Comparison of ENCODE assay signal across 18 mouse cellular contexts in the genomic region with DNA sequence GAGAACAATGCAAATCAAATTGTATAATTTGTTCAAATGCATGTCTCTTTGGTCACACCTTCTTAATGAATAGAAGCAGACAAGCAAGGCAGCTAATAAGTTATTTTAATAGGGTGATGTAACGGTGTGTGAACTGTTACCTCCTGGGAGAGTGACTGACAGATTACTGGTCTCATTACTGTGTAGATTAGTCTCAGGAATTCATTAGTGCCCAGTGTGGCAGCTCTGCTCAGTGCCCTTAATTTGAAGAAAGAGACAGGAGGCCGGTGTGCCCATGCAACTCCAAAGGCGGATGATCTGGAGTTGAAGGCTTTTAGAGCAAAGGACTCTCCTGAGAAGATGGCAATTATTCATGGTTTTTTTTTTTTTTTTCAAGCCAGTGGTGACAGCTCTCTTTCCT. TPM values are rescaled to one million over a fixed set of nuclear protein-coding genes. Genes with fewer than 3 reads are reported as not detected.
DNase-seq lines count a peak whose midpoint lies in the region; ATAC-seq and TF ChIP-seq lines count a peak whose summit lies in the region.
"Had no signal": no experiment of that assay in that cellular context is flagged by ENCODE, and none has a peak within 500 bp of the region (broad histone marks: within the 10 kb centered on the region; RNA-seq: fewer than 3 reads in every experiment).

No protein-coding gene starts in this region.

- WGBS in neural tube, embryonic 11.5 days = 37% methylated on average over 3 of the region's 3 CpGs
- 19% methylated on average over 3 of the region's 3 CpGs for WGBS in forebrain, postnatal 0 days
- WGBS in midbrain, embryonic 14.5 days = 10% methylated on average over 3 of the region's 3 CpGs
- 48% methylated on average over 3 of the region's 3 CpGs for WGBS in kidney, embryonic 14.5 days

- no peaks in the 10 kb centered on the region for H3K9me3 ChIP-seq in neural tube, embryonic 11.5 days (ENCODE audit: control insufficient read depth, low read length)
- H3K9me3 ChIP-seq in forebrain, postnatal 0 days (ENCODE audit: low read length) = no peaks in the 10 kb centered on the region
- H3K9me3 ChIP-seq in midbrain, embryonic 14.5 days (ENCODE audit: control insufficient read depth, low read length) = no peaks in the 10 kb centered on the region
- no peaks in the 10 kb centered on the region for H3K9me3 ChIP-seq in kidney, embryonic 14.5 days (ENCODE audit: control insufficient read depth, low read length)
- H3K9me3 ChIP-seq: G1E; intestine, embryonic 15.5 days; limb, embryonic 15.5 days had no signal

- H3K27me3 ChIP-seq in neural tube, embryonic 11.5 days (ENCODE audit: control insufficient read depth, insufficient read depth, low read length) = no peaks in the 10 kb centered on the region
- H3K27me3 ChIP-seq in forebrain, postnatal 0 days (ENCODE audit: insufficient read depth, low read length) = no peaks in the 10 kb centered on the region
- no peaks in the 10 kb centered on the region for H3K27me3 ChIP-seq in midbrain, embryonic 14.5 days (ENCODE audit: control insufficient read depth, insufficient read depth, low read length)
- no peaks in the 10 kb centered on the region for H3K27me3 ChIP-seq in kidney, embryonic 14.5 days (ENCODE audit: control insufficient read depth, insufficient read depth, low read length)
- H3K27me3 ChIP-seq: intestine, embryonic 15.5 days; limb, embryonic 15.5 days had no signal

- no peaks in the 10 kb centered on the region for H3K36me3 ChIP-seq in neural tube, embryonic 11.5 days (ENCODE audit: control insufficient read depth, insufficient read depth, low read length)
- no peaks in the 10 kb centered on the region for H3K36me3 ChIP-seq in forebrain, postnatal 0 days (ENCODE audit: insufficient read depth)
- no peaks in the 10 kb centered on the region for H3K36me3 ChIP-seq in midbrain, embryonic 14.5 days (ENCODE audit: control insufficient read depth, insufficient read depth, low read length)
- H3K36me3 ChIP-seq in kidney, embryonic 14.5 days (ENCODE audit: control insufficient read depth, insufficient read depth, low read length) = no peaks in the 10 kb centered on the region
- H3K36me3 ChIP-seq: G1E; intestine, embryonic 15.5 days; limb, embryonic 15.5 days had no signal

- H3K4me3 ChIP-seq in neural tube, embryonic 11.5 days (ENCODE audit: low read depth, low read length) = no peak overlapping the region
- H3K4me3 ChIP-seq in forebrain, postnatal 0 days (ENCODE audit: low read depth, low read length) = no peak overlapping the region
- no peak overlapping the region for H3K4me3 ChIP-seq in midbrain, embryonic 14.5 days (replicated peaks; ENCODE audit: low read depth, low read length)
- no peak overlapping the region for H3K4me3 ChIP-seq in kidney, embryonic 14.5 days (ENCODE audit: low read length)
- H3K4me3 ChIP-seq: heart, adult 2 months; intestine, embryonic 15.5 days; limb, embryonic 15.5 days had no signal

- intact Hi-C loops in left cerebral cortex, postnatal 25 days (cut with DNase I) = no loop called here

- H3K27ac ChIP-seq in neural tube, embryonic 11.5 days (ENCODE audit: low read depth, low read length) = no peak overlapping the region
- H3K27ac ChIP-seq in forebrain, postnatal 0 days (ENCODE audit: low read depth, low read length) = no peak overlapping the region
- no peak overlapping the region for H3K27ac ChIP-seq in midbrain, embryonic 14.5 days (replicated peaks; ENCODE audit: low read depth, low read length)
- H3K27ac ChIP-seq in kidney, embryonic 14.5 days (ENCODE audit: low read depth, low read length) = no peak overlapping the region
- H3K27ac ChIP-seq: heart, adult 2 months; intestine, embryonic 15.5 days; limb, embryonic 15.5 days had no signal

- H3K4me1 ChIP-seq in neural tube, embryonic 11.5 days (ENCODE audit: control insufficient read depth, insufficient read depth, low read length) = no peaks in the 10 kb centered on the region
- H3K4me1 ChIP-seq in forebrain, postnatal 0 days (ENCODE audit: insufficient read depth) = no peaks in the 10 kb centered on the region
- H3K4me1 ChIP-seq in midbrain, embryonic 14.5 days (ENCODE audit: control insufficient read depth, insufficient read depth, low read length) = no peaks in the 10 kb centered on the region
- H3K4me1 ChIP-seq in kidney, embryonic 14.5 days (ENCODE audit: control insufficient read depth, insufficient read depth, low read length) = no peaks in the 10 kb centered on the region
- H3K4me1 ChIP-seq: intestine, embryonic 15.5 days; limb, embryonic 15.5 days had no signal

- peak; percentile 74; the same call in 1 of the 2 replicates for ATAC-seq in neural tube, embryonic 11.5 days (ENCODE audit: insufficient read depth, low FRiP score, low TSS enrichment)
- peak; percentile 42 for ATAC-seq in forebrain, postnatal 0 days
- ATAC-seq in midbrain, embryonic 14.5 days (ENCODE audit: low FRiP score, low TSS enrichment) = peak; percentile 95
- ATAC-seq in kidney, embryonic 14.5 days (ENCODE audit: low FRiP score, low TSS enrichment) = no peak
- no peak for ATAC-seq in cerebellum, adult (ENCODE audit: insufficient number of reproducible peaks, low FRiP score, low TSS enrichment)
- ATAC-seq: intestine, embryonic 15.5 days had no signal

- DNase-seq in neural tube, embryonic 11.5 days (ENCODE audit: low spot score) = no peak
- no peak for DNase-seq in neural tube, embryonic 10.5 days (ENCODE audit: extremely low spot score, low spot score)
- no peak for DNase-seq in forebrain, postnatal 0 days
- peak; percentile 76 for DNase-seq in midbrain, embryonic 14.5 days
- no peak for DNase-seq in thymus, postnatal 14 days
- no peak for DNase-seq in left cerebral cortex, postnatal 25 days (ENCODE audit: low spot score in 2 of 2)
- DNase-seq: adrenal gland, postnatal 14 days; cerebellum, postnatal 25 days; heart, adult 2 months; heart, postnatal 10 days; kidney, postnatal 36 days; lung, embryonic 14.5 days; thymus, adult 18-20 months had no signal

- H3K9ac ChIP-seq in neural tube, embryonic 11.5 days (ENCODE audit: low read length) = no peak overlapping the region
- H3K9ac ChIP-seq in forebrain, postnatal 0 days = no peak overlapping the region
- H3K9ac ChIP-seq in midbrain, embryonic 14.5 days (replicated peaks; ENCODE audit: low read length) = no peak overlapping the region
- H3K9ac ChIP-seq in kidney, embryonic 14.5 days (ENCODE audit: low read depth, low read length) = no peak overlapping the region
- H3K9ac ChIP-seq: intestine, embryonic 15.5 days; limb, embryonic 15.5 days; lung, embryonic 14.5 days had no signal

- no peak for TF ChIP-seq CTCF in forebrain, postnatal 0 days (IDR thresholded peaks at IDR 0.05; ENCODE audit: low read depth)

- H3K4me2 ChIP-seq in neural tube, embryonic 11.5 days (ENCODE audit: low read depth) = no peak overlapping the region
- no peak overlapping the region for H3K4me2 ChIP-seq in forebrain, postnatal 0 days (ENCODE audit: low read depth)
- no peak overlapping the region for H3K4me2 ChIP-seq in midbrain, embryonic 14.5 days (ENCODE audit: low read length)
- no peak overlapping the region for H3K4me2 ChIP-seq in kidney, embryonic 14.5 days (replicated peaks; ENCODE audit: low read depth, low read length)
- H3K4me2 ChIP-seq: intestine, embryonic 15.5 days; limb, embryonic 15.5 days; lung, embryonic 14.5 days had no signal

RNA-seq across cellular contexts. Expression of gene Vcan, which starts 55.4 kb away (rescaled TPM):
- polyA plus RNA-seq in neural tube, embryonic 11.5 days (2014; fragmentation: Nextera tagmentation; extraction: Ambion mirVana) = 63.0 and 68.6 TPM in 2 replicates
- total RNA-seq in forebrain, postnatal 0 days (2014; rRNA removed) = 64.9 and 70.9 TPM in 2 replicates
- 18.9 and 25.0 TPM in 2 replicates for polyA plus RNA-seq in forebrain, postnatal 0 days (2015; fragmentation: Nextera tagmentation; extraction: Ambion mirVana)
- 38.2 and 38.5 TPM in 2 replicates for polyA plus RNA-seq in midbrain, embryonic 14.5 days (2014; fragmentation: Nextera tagmentation; extraction: Ambion mirVana)
- 121 and 124 TPM in 2 replicates for polyA plus RNA-seq in kidney, embryonic 14.5 days (2014; fragmentation: Nextera tagmentation; extraction: Ambion mirVana)
- 10 to 100 TPM; 13.6 to 16.9 TPM for total RNA-seq in left cerebral cortex, postnatal 25 days (2021)
- polyA plus RNA-seq: G1E had no signal

Comparison
In these comparisons a context has a peak if more than half of its experiments do, and no peak if none do; other contexts are left out.
1. ATAC-seq: peak in neural tube, embryonic 11.5 days (single experiment), forebrain, postnatal 0 days (single experiment) and midbrain, embryonic 14.5 days (single experiment); none in kidney, embryonic 14.5 days (single experiment) and cerebellum, adult (single experiment).